Mouse (Mus musculus) lung, postnatal 14 days (tissue): ENCODE measurements at regions not wholly inside any gene's neighbourhood (a gene's known extent, or its start where the extent isn't known, plus 50 kb on each side); places are given as distances from the start of the nearest gene placed in this dataset.
"Not testable (repeated sequence)": the region's sequence is repeated elsewhere in the genome, so short reads cannot be mapped to it uniquely, and the experiment has no call there.

Source experiments
- DNase-seq: peaks from one replicate; pipeline ENCODE4 v3.0.0; 2021

GRCm38 (mm10) chr5:4355609-4356224 is 163.6 kb downstream of the Mterf1b start:
- no peak for DNase-seq

- not testable (repeated sequence) for DNase-seq
Measured at GRCm38 (mm10) chr5:4356555-4357273, 164.5 kb downstream of the Mterf1b start.

DNA sequence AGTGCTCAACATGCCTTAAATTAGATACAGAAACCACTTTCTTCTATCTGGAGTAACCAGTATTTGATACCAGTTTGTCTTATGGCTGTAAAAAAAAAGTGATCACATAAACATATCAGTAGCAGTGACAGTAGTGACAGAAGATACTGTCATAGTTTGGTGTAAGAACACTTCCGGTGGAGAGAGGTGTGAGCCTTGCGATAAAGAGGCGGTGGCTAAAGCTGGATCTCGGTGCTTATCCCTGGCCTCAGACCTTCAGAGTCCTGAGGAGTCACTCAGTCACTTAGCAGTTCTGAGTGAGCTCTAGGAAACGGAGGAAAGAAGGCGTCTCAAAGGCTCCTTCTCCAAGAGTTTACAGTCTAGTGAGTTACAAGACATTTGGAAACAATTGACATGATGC is 169.4 kb downstream of the Mterf1b start:
- not testable (repeated sequence) for DNase-seq

- not testable (repeated sequence) for DNase-seq
Measured at GRCm38 (mm10) chr5:4384719-4385118, 192.6 kb downstream of the Mterf1b start.

GRCm38 (mm10) chr5:4391083-4391482 is 198.9 kb downstream of the Mterf1b start:
- DNase-seq, result no peak

GRCm38 (mm10) chr5:4394353-4395052 is 202.3 kb downstream of the Mterf1b start:
- DNase-seq, result not testable (repeated sequence)

GRCm38 (mm10) chr5:4398087-4398486 is 205.9 kb downstream of the Mterf1b start:
- DNase-seq, result no peak

DNA sequence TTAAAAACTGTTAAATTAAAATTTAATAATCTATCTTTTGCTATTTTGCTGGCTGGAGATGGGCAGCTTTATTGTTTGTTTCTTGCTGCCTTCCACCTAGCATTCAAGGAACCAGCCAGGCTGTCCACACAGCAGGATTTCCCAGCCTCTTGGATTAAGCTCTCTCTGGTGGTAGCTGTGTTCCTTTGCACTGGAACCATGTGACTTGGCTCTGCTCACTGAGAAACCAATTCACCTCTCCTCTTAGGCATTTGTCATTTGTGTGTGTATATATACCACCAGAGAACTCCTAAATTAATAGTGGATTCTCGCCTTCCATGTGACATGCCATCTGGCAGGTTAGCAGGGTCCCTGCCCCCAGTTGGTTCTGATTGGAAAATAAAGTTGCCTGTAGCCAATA is 225.6 kb downstream of the Mterf1b start:
- no peak for DNase-seq
